Mouse (Mus musculus) E14TG2a.4 (cell line): ENCODE measurements around the gene Atp6v1d.

Experiments used
- CTCF ChIP-seq: conservative IDR thresholded peaks from 2 replicates; pipeline ENCODE4 v1.5.1; 2014; ENCODE audit warnings: low read length
- POU5F1 ChIP-seq: IDR thresholded peaks from 2 replicates; pipeline ENCODE4 v1.6.1; 2014; ENCODE audit warnings: low read length, borderline replicate concordance

GRCm38 (mm10) chr12:78910684-78911461, 49.4 kb upstream of the Atp6v1d start:
- TF ChIP-seq CTCF (no peak; the same call in 1 of the 2 replicates), POU5F1 (no peak)
